Mouse (Mus musculus) G1E-ER4 (cell line): ENCODE data around the gene Epyc. TPM values are rescaled to one million over a fixed set of nuclear protein-coding genes. Genes with fewer than 3 reads are reported as not detected.
"Not testable (repeated sequence)": the region's sequence is repeated elsewhere in the genome, so short reads cannot be mapped to it uniquely, and the experiment has no call there.

ENCODE experiments used
- GATA1 ChIP-seq: IDR thresholded peaks from one replicate; pipeline ENCODE4 v1.8.0; 2012; ENCODE audit warnings: low read length, inconsistent platforms
- polyA plus RNA-seq: library from polyadenylated mRNA; stranded (reverse); fragments of >175 nt; gene quantifications from 2 replicates; pipeline ENCODE4 v1.2.3, GENCODE M21; 2012

Gene Epyc
- polyA plus RNA-seq, 1 experiment = not detected

DNA sequence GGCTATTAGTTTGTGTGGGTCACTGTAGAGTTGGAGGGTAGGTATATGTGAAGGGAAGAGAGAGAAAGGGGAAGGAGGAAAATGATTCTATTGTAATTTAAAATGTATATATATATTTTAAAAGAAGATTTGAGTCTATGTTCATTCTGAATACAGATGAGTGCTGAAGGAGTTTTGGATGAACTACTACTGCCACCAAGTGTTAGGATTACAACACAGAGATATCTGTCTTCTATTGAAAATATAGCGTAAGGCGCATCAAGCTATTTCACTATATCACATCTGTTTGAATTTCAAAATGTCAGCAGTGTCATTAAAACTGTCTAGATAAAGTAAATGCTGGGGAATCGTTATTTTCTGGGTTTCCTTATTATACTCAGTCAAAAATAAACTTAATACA, 45.6 kb downstream of the Epyc start:
- TF ChIP-seq GATA1 = no peak

- TF ChIP-seq GATA1 = no peak
Observed at GRCm38 (mm10) chr10:97692913-97693312, 49.0 kb downstream of the Epyc start, which contains the start of gene Ccer1. Gene Ccer1, plus strand, starts transcription at chr10:97693059.

DNA sequence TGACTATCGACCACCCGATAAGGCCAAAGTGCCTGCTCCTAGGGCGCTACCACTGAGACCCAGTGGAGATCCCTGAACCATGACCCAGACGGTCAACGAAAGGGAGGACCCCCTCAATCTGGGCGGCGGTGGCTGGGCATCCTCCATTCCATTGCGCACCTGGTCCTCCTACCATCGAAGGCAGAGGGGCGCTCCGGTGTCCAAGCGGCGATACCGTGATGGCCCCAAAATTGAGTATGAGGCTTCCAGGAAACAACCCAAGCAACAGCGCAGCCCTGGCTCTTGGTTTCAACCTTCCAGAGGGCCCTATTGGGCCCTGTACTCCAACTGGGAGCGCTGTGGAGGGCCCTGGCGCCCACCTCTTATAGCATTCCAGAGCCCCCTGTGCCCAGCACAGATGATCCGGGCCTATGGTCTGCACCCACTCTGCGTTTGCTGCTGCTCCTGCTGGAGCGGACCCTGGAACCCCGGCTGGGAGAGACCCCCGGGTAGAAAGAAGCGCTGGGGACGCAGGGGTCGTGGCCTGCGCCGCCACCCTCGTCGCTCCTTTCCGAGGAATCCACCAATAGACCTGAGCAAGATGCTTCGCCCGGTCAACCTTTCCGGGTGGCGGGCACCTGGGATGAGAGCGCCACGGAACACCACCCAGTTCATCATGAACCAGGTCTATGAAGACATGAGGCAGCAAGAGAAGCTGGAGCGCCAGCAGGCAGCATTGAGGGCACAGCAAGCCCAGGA, 49.7 kb downstream of the Epyc start:
- TF ChIP-seq GATA1 = no peak

DNA sequence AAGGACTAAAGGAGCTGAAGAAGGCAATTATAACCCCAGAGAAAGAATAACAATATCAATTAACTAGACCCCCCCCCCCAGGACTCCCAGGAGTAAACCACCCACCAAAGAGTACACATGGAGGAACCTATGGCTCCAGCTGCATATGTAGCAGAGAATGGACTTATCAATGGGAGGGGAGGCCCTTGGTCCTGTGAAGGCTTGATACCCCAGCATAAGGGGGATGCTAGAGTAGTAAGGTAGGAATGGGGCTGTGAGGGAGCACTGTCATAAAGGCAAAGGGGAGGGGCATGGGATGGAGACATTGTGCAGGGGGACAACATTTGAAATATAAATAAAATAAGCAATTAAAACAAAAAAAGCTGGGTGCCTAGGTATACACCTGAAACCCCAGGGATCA, 58.5 kb downstream of the Epyc start:
- TF ChIP-seq GATA1 = no peak

DNA sequence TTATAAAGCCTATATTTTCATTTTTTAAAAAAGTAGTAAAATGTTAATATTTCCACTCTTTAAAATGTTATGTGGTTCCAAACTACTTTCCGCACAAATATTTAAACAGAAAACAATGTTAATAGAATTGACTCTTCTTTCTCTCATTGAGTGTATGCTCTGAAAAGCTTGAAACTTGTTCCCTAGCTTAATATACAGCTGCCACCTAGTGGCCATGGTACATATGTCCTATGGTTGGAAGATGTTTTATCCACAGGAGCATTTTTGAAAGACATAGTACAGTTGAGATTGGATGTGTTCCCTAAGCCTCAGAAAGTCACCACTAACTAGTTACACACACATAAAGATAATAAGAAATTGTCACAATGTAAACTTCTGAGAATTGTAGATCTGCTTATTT, 60.7 kb downstream of the Epyc start:
- no peak for TF ChIP-seq GATA1

GRCm38 (mm10) chr10:97712687-97713086, 68.8 kb downstream of the Epyc start:
- no peak for TF ChIP-seq GATA1

GRCm38 (mm10) chr10:97714584-97714983, 70.7 kb downstream of the Epyc start:
- TF ChIP-seq GATA1 = no peak

DNA sequence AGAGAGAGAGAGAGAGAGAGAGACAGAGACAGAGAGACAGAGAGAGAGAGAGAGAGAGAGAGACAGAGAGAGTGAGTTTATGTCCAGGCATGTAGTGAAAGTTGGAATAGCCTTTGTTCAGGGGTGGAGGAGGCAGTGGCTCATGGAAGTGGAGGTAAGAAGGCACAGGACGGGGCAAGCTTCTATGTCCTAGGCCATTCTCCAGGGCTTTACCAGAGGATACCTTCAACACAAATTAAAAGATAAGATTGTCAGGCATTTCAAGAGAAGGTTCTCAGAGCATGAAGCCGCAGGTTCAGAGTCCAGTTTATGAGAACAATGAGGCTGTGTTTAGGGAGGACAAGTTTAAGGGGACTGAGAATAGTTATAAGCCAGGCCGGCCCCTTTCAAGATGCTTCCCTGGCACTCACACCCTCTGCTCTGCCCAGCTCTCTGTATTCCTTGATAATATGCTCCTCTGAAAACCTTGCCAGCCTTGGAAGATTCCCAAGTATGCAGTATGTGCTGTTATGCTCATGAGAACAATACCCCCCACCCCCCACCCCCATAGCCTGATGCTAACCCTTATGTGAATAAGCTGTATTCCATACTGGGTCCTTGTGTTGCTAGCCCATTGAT, 71.5 kb downstream of the Epyc start:
- TF ChIP-seq GATA1 = no peak

DNA sequence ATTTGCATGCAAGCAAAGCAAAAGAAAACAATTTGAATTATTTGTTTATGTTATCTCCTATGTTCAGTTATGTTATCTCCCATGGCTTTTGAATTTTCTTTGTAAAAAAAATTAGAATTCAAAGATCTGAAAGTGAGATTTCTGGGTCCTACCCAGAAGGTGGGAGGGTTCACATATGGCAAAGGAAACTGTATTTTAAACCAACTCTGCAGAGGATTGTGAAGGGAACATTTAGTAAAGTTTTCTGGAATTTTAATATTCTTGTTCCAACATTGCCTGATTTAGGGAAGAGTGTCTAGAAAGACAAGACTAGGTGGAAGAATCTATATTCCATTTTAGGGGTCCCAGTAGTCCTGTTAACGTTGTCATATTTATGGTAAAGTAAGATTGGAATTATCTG, 73.4 kb downstream of the Epyc start:
- TF ChIP-seq GATA1 = no peak

- no peak for TF ChIP-seq GATA1
Observed at GRCm38 (mm10) chr10:97718021-97718420, 74.2 kb downstream of the Epyc start.

- no peak for TF ChIP-seq GATA1
Observed at GRCm38 (mm10) chr10:97720625-97721024, 76.8 kb downstream of the Epyc start.

DNA sequence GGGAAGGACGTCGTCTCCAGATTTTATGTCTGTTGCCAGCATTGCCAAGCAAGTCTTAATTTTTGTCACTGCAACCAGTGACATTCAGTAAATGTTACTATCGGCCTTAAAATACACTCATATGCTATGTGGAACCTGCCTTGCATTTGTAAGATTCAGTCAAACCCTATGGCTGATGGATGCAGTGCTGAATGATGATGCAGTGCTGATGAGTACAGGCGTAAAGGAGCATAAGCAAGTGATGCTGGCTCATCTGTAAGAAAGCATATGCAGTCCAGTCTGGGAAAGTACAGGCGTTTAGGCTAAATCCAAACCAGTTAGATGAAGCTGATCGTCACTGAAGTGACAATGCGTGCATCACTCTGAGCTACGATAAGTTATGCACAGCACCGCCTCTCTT, 78.8 kb downstream of the Epyc start:
- no peak for TF ChIP-seq GATA1

DNA sequence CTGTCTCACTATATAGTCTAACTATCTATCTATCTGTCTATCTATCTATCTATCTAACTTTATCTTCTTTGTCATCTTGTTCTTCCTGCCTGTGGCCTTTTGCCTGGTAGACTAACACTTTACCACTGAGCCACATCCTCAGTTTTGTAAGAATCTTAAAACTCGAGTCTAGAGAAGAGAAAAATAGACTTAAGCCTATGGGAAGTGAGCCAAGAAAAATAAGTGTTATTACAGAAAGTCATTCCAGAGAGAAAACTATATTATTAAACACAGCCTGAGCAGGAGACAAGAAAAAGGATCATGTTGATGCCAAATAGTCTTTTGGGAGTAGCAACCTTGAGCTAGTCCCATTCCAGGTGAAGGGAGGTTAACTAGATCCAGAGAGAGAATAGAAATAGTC, 82.1 kb downstream of the Epyc start:
- no peak for TF ChIP-seq GATA1

GRCm38 (mm10) chr10:97726655-97727054, 82.8 kb downstream of the Epyc start, which contains the start of gene C030005K15Rik:
Gene C030005K15Rik, minus strand, starts transcription at chr10:97726755.
- TF ChIP-seq GATA1 = not testable (repeated sequence)

Other genes with a start within 250 kb of the Epyc start
- gene Dcn, start 164.5 kb upstream of the Epyc start, polyA plus RNA-seq = not detected in 2 replicates
- gene Lum, start 78.9 kb upstream of the Epyc start, polyA plus RNA-seq = not detected in 2 replicates
- gene Kera, start 37.2 kb upstream of the Epyc start, polyA plus RNA-seq = not detected in 2 replicates
- not detected in 2 replicates for gene Ccer1, start 49.0 kb downstream of the Epyc start, polyA plus RNA-seq
- not detected in 2 replicates for gene C030005K15Rik, start 82.7 kb downstream of the Epyc start, polyA plus RNA-seq